Mouse (Mus musculus) kidney, embryonic 14.5 days (tissue): ENCODE measurements around the gene Gm14692. TPM values are rescaled to one million over a fixed set of nuclear protein-coding genes. Genes with fewer than 3 reads are reported as not detected.
"Not testable (repeated sequence)": the region's sequence is repeated elsewhere in the genome, so short reads cannot be mapped to it uniquely, and the experiment has no call there.

Experiments used
- ATAC-seq: fragments of 200-750 bp; cut with Nextera tagmentation; 2 replicates; pipeline ENCODE4 v1.8.0; 2017; ENCODE audit warnings: moderate number of reproducible peaks, mild to moderate bottlenecking, moderate TSS enrichment, moderate library complexity; ENCODE audit not compliant: low FRiP score, low TSS enrichment
- H3K27ac ChIP-seq: fragments of 300-500 bp; sonication (generic); 2 replicates; pipeline ENCODE4 v1.5.1; 2014; ENCODE audit warnings: low read depth, mild to moderate bottlenecking, low read length, moderate library complexity, mixed read lengths
- H3K27me3 ChIP-seq: fragments of 300-500 bp; sonication (generic); 2 replicates; pipeline ENCODE4 v1.6.1; 2014; ENCODE audit warnings: mild to moderate bottlenecking, low read length; ENCODE audit not compliant: control insufficient read depth, insufficient read depth
- H3K36me3 ChIP-seq: fragments of 300-500 bp; sonication (generic); 2 replicates; pipeline ENCODE4 v1.6.1; 2014; ENCODE audit warnings: low read length, mixed read lengths; ENCODE audit not compliant: control insufficient read depth, insufficient read depth
- H3K4me1 ChIP-seq: fragments of 300-500 bp; sonication (generic); 2 replicates; pipeline ENCODE4 v1.6.1; 2014; ENCODE audit warnings: low read length, mixed read lengths; ENCODE audit not compliant: control insufficient read depth, insufficient read depth
- H3K4me2 ChIP-seq: fragments of 300-500 bp; sonication (generic); replicated peaks from 2 replicates; pipeline ENCODE4 v1.6.1; 2014; ENCODE audit warnings: low read depth, mild to moderate bottlenecking, low read length
- H3K4me3 ChIP-seq: fragments of 300-500 bp; sonication (generic); 2 replicates; pipeline ENCODE4 v1.5.1; 2014; ENCODE audit warnings: mild to moderate bottlenecking, low read length
- H3K9ac ChIP-seq: fragments of 300-500 bp; sonication (generic); 2 replicates; pipeline ENCODE4 v1.6.1; 2014; ENCODE audit warnings: low read depth, mild to moderate bottlenecking, low read length, moderate library complexity
- H3K9me3 ChIP-seq: fragments of 300-500 bp; sonication (generic); 2 replicates; pipeline ENCODE4 v1.6.1; 2016; ENCODE audit warnings: low read length; ENCODE audit not compliant: control insufficient read depth
- WGBS: fragments of 180-500 bp; shearing (Covaris S2); extraction: QIAGEN DNeasy Blood & Tissue Kit; methylation state at CpG from one replicate; pipeline ENCODE4 v1.1.7; 2014; 5-methylcytosine and 5-hydroxymethylcytosine counted together
- polyA plus RNA-seq: library from polyadenylated mRNA; unstranded; fragments of >200 nt; fragmentation: Nextera tagmentation; extraction: Ambion mirVana; gene quantifications from 2 replicates; pipeline ENCODE4 v1.2.1, GENCODE M21; 2014

Gm14692 gene
- not detected in 2 replicates for polyA plus RNA-seq

DNA sequence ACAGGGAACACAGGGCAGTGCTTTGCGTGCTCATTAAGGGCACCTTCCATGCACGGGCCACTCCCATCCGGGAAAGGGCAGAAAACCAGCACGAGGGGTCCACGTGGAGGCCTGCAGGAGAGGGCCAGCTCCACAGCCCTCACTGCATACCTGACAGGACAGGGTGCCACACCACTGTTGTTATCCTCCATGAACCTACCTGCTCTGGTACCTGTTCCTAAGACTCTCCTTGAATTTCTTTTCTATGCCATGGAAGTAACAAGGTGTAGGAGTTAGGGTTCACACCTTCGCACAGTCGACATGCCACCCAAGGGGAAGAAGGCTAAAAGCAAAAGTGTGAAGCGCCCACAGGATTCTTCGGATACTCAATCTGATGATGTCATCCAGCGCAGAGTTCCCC, at the start of gene Gm14692:
Gene Gm14692 (plus strand): TSS at position 301 of the 400 bp plus-strand sequence.
- not testable (repeated sequence) for H3K4me1 ChIP-seq, H3K4me3 ChIP-seq, H3K9me3 ChIP-seq, H3K27me3 ChIP-seq, H3K27ac ChIP-seq, H3K36me3 ChIP-seq, ATAC-seq, H3K4me2 ChIP-seq, H3K9ac ChIP-seq
- 90% methylated on average over 5 of the region's 10 CpGs for WGBS

DNA sequence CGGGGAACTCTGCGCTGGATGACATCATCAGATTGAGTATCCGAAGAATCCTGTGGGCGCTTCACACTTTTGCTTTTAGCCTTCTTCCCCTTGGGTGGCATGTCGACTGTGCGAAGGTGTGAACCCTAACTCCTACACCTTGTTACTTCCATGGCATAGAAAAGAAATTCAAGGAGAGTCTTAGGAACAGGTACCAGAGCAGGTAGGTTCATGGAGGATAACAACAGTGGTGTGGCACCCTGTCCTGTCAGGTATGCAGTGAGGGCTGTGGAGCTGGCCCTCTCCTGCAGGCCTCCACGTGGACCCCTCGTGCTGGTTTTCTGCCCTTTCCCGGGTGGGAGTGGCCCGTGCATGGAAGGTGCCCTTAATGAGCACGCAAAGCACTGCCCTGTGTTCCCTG, 2.0 kb upstream of the Gm14692 start, which contains the start of gene Gm1140:
Gene Gm1140 (minus strand): TSS at position 101 of the 400 bp plus-strand sequence.
- not testable (repeated sequence) for H3K4me2 ChIP-seq, H3K9me3 ChIP-seq, H3K4me3 ChIP-seq, H3K4me1 ChIP-seq, H3K36me3 ChIP-seq, H3K27ac ChIP-seq, H3K9ac ChIP-seq, ATAC-seq, H3K27me3 ChIP-seq
- WGBS, result 100% methylated on average over 3 of the region's 11 CpGs

Other genes with a start within 250 kb of the Gm14692 start
- gene Gm1140, start 2.1 kb upstream of the Gm14692 start, polyA plus RNA-seq, result not detected in 2 replicates
- gene 4933436I01Rik, start 225.8 kb downstream of the Gm14692 start, polyA plus RNA-seq, result not detected in 2 replicates